Mouse (Mus musculus) bone marrow, adult 2 months (tissue): Measurements from ENCODE around the gene Fam118a.

Experiments used
- CTCF ChIP-seq: fragments of 200-500 bp; IDR thresholded peaks from 2 replicates; pipeline ENCODE4 v1.5.1; 2011; ENCODE audit warnings: low read length, control low read depth; ENCODE audit not compliant: control insufficient read depth, insufficient read depth
- POLR2A ChIP-seq: fragments of 200-500 bp; IDR thresholded peaks from 2 replicates; pipeline ENCODE4 v1.6.1; 2011; ENCODE audit warnings: low read depth, mild to moderate bottlenecking, control low read depth, low read length, borderline replicate concordance; ENCODE audit not compliant: control insufficient read depth

DNA sequence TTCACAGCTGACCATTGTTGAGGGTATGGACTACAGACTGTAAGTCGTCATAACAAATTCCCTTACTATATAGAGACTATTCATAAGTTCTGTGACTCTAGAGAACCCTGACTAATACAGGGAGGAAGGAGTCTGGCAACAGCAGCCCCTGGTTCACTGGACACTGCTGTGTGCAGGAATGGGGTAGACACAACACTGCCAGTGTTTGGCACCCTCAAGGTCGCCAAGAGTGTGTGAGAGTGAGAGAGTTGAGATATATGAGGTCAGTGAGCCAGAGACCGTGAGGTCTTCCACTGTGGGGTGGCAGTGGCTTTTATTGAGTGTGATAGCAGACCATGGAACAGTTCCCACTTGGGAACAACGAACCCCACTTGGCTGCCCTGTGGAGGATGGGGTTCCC is 2.6 kb upstream of the Fam118a start:
- TF ChIP-seq CTCF (no peak), POLR2A (no peak)
